Mouse (Mus musculus) kidney, embryonic 16.5 days (tissue): ENCODE data around the gene Zbtb3. TPM values are rescaled to one million over a fixed set of nuclear protein-coding genes. Genes with fewer than 3 reads are reported as not detected.

Experiments
- ATAC-seq: fragments of 200-750 bp; cut with Nextera tagmentation; 2 replicates; pipeline ENCODE4 v1.8.0; 2017; ENCODE audit warnings: moderate TSS enrichment; ENCODE audit not compliant: low FRiP score, low TSS enrichment
- H3K27ac ChIP-seq: fragments of 300-500 bp; sonication (generic); 2 replicates; pipeline ENCODE4 v1.5.1; 2014; ENCODE audit warnings: low read length
- H3K27me3 ChIP-seq: fragments of 300-500 bp; sonication (generic); 2 replicates; pipeline ENCODE4 v1.6.1; 2014; ENCODE audit warnings: low read length, control low read depth, mixed read lengths; ENCODE audit not compliant: insufficient read depth
- H3K36me3 ChIP-seq: fragments of 300-500 bp; sonication (generic); 2 replicates; pipeline ENCODE4 v1.6.1; 2014; ENCODE audit warnings: low read length, control low read depth, mixed read lengths; ENCODE audit not compliant: insufficient read depth
- H3K4me1 ChIP-seq: fragments of 300-500 bp; sonication (generic); 2 replicates; pipeline ENCODE4 v1.6.1; 2014; ENCODE audit warnings: low read length, control low read depth, mixed read lengths; ENCODE audit not compliant: insufficient read depth
- H3K4me2 ChIP-seq: fragments of 300-500 bp; sonication (generic); replicated peaks from 2 replicates; pipeline ENCODE4 v1.6.1; 2014; ENCODE audit warnings: low read depth, low read length
- H3K4me3 ChIP-seq: fragments of 300-500 bp; sonication (generic); 2 replicates; pipeline ENCODE4 v1.5.1; 2014; ENCODE audit warnings: mild to moderate bottlenecking, low read length
- H3K9ac ChIP-seq: fragments of 300-500 bp; sonication (generic); replicated peaks from 2 replicates; pipeline ENCODE4 v1.6.1; 2014; ENCODE audit warnings: low read length
- H3K9me3 ChIP-seq: fragments of 300-500 bp; sonication (generic); 2 replicates; pipeline ENCODE4 v1.6.1; 2016; ENCODE audit warnings: low read length, control low read depth
- WGBS: fragments of 180-500 bp; shearing (Covaris S2); extraction: QIAGEN DNeasy Blood & Tissue Kit; methylation state at CpG from one replicate; pipeline ENCODE4 v1.1.7; 2014; 5-methylcytosine and 5-hydroxymethylcytosine counted together
- polyA plus RNA-seq: library from polyadenylated mRNA; unstranded; fragments of >200 nt; fragmentation: Nextera tagmentation; extraction: Ambion mirVana; gene quantifications from 2 replicates; pipeline ENCODE4 v1.2.1, GENCODE M21; 2015

The Zbtb3 gene
- polyA plus RNA-seq, 1 experiment from 2014 or later: 6.4 TPM

DNA sequence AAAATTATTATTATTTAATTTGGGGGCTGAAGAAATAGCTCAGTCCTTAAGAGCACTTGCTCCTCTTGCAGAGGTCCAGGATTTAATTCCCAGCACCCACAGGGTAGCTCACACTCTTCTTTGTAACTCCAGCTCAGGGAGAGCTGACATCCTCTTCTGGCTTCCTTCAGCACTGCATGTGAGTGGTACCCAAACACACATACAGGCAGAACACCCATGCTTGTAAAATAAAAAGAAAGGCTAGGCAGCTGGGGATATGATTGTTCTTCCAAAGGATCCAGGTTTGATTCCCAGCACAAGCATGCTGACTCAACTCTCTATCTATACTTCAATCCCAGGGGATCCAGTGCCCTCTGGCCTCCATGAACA lies 3.4 kb upstream of the Zbtb3 start:
- Histone ChIP-seq H3K27ac (no peak overlapping the region), H3K4me1 (peaks cover 18% of the 10 kb centered on the region), H3K9me3 (no peaks in the 10 kb centered on the region), H3K4me3 (peak overlapping the region; percentile 71), H3K9ac (peak overlapping the region; percentile 50), H3K27me3 (no peaks in the 10 kb centered on the region), H3K4me2 (peak overlapping the region; percentile 86), H3K36me3 (peaks cover 17% of the 10 kb centered on the region)
- ATAC-seq: no peak

DNA sequence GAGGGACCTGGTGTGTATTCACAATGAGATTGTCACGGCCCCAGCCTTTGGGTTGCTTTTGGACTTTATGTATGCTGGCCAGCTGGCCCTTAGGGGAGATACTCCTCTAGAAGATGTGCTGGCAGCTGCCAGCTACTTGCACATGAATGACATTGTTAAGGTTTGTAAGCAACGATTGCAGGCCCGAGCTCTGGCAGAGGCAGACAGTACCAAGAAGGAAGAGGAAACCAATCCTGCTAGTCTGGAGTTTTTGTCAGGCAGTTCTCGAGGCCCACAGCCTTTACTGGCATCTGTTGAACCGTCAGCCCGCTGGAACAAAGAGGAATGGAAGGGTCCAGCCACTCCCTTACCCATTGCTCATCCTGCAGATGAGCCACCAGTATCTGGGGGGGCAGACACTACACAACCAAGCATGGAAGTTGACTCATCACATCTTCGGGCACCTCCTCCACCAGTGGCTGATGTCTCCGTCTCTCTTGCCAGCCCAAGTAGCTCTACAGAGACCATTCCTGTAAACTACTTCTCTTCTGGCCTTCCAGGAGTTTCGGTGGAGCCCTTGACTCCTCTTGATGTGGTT lies 937 bp downstream of the Zbtb3 start:
- Histone ChIP-seq H3K9me3 (no peaks in the 10 kb centered on the region), H3K4me2 (peak overlapping the region; percentile 84), H3K4me3 (peak overlapping the region; percentile 81), H3K36me3 (peaks cover 26% of the 10 kb centered on the region; the same call in 1 of the 2 replicates), H3K27ac (no peak overlapping the region), H3K4me1 (peaks cover 10% of the 10 kb centered on the region), H3K9ac (no peak overlapping the region; the same call in 1 of the 2 replicates), H3K27me3 (no peaks in the 10 kb centered on the region)
- no peak for ATAC-seq
- WGBS: 89% methylated on average over 9 of the region's 9 CpGs

DNA sequence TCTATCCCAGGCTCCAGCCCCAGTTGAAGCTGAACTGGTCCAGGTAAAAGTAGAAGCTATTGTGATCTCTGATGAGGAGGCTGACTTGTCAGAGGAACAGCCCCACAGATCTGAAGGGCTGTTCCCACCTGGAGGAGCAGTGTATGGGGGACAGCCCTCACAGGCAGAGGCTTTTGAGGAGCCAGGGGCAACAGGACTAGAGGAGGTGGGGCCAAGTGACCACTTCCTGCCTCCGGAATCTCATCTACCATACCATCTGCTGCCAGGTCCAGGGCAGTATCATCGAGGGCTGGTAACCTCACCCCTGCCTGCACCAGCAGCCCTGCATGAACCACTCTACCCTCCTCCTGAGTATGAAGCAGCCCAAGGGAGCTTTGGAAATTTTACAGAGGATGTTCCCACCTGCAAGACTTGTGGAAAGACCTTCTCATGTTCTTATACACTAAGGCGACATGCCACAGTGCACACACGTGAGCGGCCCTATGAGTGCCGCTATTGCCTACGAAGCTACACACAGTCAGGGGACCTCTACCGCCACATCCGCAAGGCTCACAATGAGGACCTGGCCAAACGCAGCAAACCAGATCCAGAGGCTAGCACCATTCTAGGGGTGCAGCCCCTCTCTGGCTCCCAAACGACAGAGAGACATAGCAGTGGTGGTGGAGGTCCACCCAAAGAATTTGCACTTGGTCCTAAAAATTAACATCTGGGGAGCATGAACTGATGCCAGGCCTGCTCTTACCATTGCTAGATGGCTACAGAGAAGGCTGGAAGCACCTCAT lies 1.7 kb downstream of the Zbtb3 start:
- no peak for ATAC-seq
- H3K4me1 ChIP-seq: peaks cover 10% of the 10 kb centered on the region
- H3K9me3 ChIP-seq: no peaks in the 10 kb centered on the region
- no peak overlapping the region for H3K4me2 ChIP-seq
- no peak overlapping the region for H3K4me3 ChIP-seq
- H3K36me3 ChIP-seq: peaks cover 31% of the 10 kb centered on the region; the same call in 1 of the 2 replicates
- H3K27me3 ChIP-seq: no peaks in the 10 kb centered on the region
- WGBS: 93% methylated on average over 11 of the region's 11 CpGs
- no peak overlapping the region for H3K9ac ChIP-seq
- no peak overlapping the region for H3K27ac ChIP-seq

DNA sequence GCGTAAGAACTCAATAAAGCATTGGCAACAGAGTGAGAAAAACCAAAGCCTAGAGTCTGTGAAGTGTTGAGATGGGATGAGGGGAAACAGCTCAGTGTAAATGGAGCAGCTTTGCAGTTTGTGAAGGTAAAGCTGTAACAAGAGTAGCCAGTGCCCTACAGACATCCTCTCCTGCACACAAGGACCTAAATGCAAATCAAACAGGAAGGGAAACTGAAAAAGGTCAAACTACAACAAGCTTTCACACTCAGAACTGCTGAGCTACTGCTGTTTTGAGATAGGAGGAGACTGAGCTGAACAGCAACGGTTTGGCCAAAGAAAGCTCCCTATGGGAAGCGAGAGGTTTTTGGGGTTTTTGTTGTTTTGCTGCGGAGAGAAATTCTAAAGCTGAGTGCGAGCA lies 4.5 kb downstream of the Zbtb3 start:
- no peak for ATAC-seq
- Histone ChIP-seq H3K36me3 (peaks cover 46% of the 10 kb centered on the region), H3K27ac (no peak overlapping the region), H3K4me2 (no peak overlapping the region), H3K9ac (no peak overlapping the region), H3K27me3 (no peaks in the 10 kb centered on the region), H3K9me3 (no peaks in the 10 kb centered on the region), H3K4me3 (no peak overlapping the region), H3K4me1 (peaks cover 7% of the 10 kb centered on the region)
- WGBS: 93% methylated on average over 5 of the region's 5 CpGs

DNA sequence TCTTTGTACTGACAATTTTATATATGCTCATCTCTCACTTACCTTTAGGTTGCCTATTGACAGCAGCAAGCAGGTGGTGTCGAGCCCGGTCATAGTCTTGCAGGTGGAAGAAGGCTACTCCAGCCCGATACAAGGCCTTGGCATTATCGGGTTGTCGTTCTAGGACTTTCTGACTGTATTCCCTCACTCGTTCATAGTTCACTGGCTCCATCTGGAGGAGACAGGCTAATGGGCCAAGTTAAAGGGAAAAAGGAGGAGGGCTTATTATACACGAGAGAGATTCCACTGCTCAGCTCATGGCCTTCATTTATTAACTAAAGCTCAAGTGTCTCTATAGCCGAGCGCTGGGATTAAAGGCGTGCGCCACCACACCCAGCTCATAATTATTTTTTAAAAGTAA lies 13.5 kb downstream of the Zbtb3 start:
- Histone ChIP-seq H3K9ac (no peak overlapping the region), H3K4me2 (no peak overlapping the region), H3K4me1 (peaks cover 26% of the 10 kb centered on the region), H3K36me3 (peaks cover 39% of the 10 kb centered on the region), H3K27me3 (no peaks in the 10 kb centered on the region), H3K27ac (no peak overlapping the region), H3K9me3 (no peaks in the 10 kb centered on the region), H3K4me3 (no peak overlapping the region)
- 60% methylated on average over 11 of the region's 11 CpGs for WGBS
- no peak for ATAC-seq

DNA sequence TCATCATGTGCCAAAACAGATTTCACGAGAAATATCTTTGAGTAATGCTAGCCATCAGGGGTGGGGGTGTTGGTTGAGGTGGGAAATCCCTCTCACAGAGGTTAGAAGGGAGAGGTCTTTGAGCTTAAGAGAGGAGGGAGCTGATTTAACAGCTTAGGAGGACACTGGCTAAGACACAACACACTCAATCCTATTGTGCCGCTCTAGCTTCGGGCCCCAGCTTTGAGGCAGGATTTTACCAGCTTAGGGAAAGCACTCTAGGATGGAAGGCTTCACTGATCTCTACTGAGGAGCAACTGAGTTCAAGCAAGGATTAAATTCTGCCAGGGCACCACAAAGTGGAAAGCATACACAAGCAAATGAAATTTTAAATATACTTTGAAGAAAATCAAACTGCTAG lies 14.6 kb downstream of the Zbtb3 start:
- H3K27me3 ChIP-seq: no peaks in the 10 kb centered on the region
- no peak overlapping the region for H3K4me3 ChIP-seq
- ATAC-seq: no peak
- peaks cover 29% of the 10 kb centered on the region for H3K36me3 ChIP-seq
- 82% methylated on average over 3 of the region's 3 CpGs for WGBS
- no peak overlapping the region; the same call in 1 of the 2 replicates for H3K9ac ChIP-seq
- no peaks in the 10 kb centered on the region for H3K9me3 ChIP-seq
- H3K4me2 ChIP-seq: peak overlapping the region; percentile 7
- peaks cover 28% of the 10 kb centered on the region for H3K4me1 ChIP-seq
- H3K27ac ChIP-seq: no peak overlapping the region

DNA sequence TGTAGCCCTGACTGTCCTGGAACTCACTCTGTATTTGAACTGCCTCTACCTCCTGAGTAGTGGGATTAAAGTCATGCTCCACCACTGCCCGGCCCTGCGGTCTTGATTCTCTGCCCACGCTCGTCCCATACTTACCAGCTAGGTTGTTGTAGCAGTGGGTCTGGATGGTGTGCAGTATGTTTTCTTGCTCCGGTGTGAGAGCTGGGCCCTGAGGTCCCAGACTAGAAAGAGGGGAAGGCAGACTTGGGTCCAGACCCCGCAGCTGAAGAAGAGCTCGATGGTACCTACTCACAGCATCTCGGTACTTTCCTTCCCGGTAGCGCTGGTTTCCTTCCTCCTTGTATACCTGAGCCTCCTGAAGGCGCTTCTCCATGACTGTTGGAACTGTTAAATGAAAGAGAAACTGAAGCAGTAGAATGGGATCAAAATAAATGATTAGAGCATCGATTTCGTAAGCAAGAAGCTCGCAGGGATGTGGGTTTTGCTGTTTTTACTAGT lies 16.0 kb downstream of the Zbtb3 start:
- WGBS: 13% methylated on average over 14 of the region's 14 CpGs
- H3K27me3 ChIP-seq: no peaks in the 10 kb centered on the region
- H3K9ac ChIP-seq: peak overlapping the region; percentile 80
- H3K4me1 ChIP-seq: peaks cover 42% of the 10 kb centered on the region
- peak overlapping the region; percentile 100 for H3K27ac ChIP-seq
- ATAC-seq: no peak
- H3K4me2 ChIP-seq: peak overlapping the region; percentile 80
- no peaks in the 10 kb centered on the region for H3K9me3 ChIP-seq
- peak overlapping the region; percentile 100 for H3K4me3 ChIP-seq
- H3K36me3 ChIP-seq: peaks cover 23% of the 10 kb centered on the region

DNA sequence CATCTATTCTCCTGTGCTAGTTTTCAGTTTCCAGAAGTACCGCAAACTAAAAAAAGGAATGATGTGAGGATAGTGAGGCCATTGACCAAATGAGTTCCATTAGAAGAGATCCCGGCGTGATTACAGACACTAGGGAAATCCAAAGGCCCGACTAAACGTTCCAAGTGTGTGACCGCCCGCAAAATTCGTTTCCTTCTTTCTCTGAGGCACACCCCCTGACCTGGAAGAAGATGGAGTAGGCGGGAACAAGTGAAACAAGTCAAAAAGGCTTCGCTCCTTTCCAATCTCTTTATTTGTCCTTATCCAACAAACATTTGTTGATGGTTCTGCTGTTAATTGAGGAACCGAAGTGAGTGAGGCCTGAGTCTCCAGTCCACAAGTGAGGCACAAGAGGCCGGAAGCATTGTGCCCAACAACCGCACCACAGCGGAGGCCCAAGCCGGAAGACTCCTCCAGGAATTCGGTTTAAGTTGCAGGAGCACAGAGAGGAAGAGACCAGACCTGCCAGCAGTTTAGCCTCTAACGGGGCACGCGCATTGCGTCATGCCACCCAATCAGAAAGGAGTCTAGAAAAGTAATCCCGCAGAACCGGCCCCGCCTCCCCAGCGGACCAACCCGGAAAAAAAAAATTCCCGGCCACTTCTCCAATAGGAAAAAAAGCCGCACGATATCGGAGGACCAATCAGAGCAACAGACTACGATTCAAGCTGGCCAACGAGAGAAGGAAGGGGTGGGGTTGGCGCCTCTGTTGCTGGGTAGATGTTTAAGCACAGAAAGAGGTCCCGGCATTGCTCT lies 16.6 kb downstream of the Zbtb3 start, which contains the start of gene Ttc9c:
TSS of gene Ttc9c (minus strand) at position 533 of the 795 bp plus-strand sequence.
- H3K9me3 ChIP-seq: no peaks in the 10 kb centered on the region
- peak within 1 kb of the TSS; percentile 100 for H3K4me3 ChIP-seq
- H3K36me3 ChIP-seq: peaks cover 27% of the 10 kb centered on the region
- H3K27ac ChIP-seq: peak within 1 kb of the TSS; percentile 100
- no peaks in the 10 kb centered on the region for H3K27me3 ChIP-seq
- H3K4me1 ChIP-seq: peaks cover 42% of the 10 kb centered on the region
- peak within 1 kb of the TSS; percentile 98 for H3K9ac ChIP-seq
- H3K4me2 ChIP-seq: peak within 1 kb of the TSS; percentile 88
- WGBS: under 1% methylated on average over 33 of the region's 33 CpGs
- peak; percentile 93 for ATAC-seq

DNA sequence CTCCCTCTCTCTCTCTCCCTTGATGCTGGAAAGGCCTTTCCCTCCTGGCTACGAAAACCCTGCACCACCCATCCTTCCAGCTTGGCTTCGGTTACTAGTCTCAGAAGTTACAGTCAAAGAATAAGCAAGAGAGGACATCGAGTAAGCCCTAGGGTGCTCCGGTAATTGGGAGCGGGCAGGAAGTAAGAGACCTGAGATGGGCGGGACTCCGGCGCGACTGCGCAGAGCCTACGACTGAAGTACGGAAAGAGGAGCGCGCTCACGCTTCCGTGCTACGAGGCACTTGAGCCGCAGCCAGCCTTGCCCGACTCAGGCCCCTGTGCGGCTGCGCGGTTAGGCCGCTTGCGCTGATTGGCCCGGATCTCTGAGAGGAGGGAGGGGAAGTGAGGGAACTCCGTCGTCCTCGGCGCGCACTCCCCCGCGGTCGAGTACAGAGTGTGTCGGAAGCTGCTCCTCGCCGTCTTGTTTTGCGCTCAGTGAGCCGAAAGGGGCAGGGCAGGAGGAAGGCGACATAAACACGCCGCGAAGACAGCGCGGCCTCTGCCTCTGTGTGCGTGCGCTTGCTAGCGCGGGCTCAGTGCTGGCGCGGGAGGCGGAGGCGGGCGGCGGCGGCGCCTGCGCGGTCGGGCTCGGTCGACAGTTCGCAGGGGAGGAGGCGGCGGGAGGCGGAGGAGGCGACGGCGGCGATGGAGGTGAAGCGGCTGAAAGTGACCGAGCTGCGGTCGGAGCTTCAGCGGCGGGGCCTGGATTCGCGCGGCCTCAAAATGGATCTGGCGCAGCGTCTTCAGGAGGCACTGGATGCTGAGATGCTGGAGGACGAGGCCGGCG lies 17.5 kb downstream of the Zbtb3 start, which contains the start of gene Hnrnpul2:
TSS of gene Hnrnpul2 (plus strand) at position 415 of the 828 bp plus-strand sequence.
- peak; percentile 97 for ATAC-seq
- Histone ChIP-seq H3K36me3 (peaks cover 30% of the 10 kb centered on the region), H3K4me3 (peak within 1 kb of the TSS; percentile 100), H3K9ac (peak within 1 kb of the TSS; percentile 98), H3K4me1 (peaks cover 42% of the 10 kb centered on the region), H3K9me3 (no peaks in the 10 kb centered on the region), H3K27me3 (no peaks in the 10 kb centered on the region), H3K27ac (peak within 1 kb of the TSS; percentile 100), H3K4me2 (peak within 1 kb of the TSS; percentile 88)
- WGBS: under 1% methylated on average over 66 of the region's 83 CpGs
